Mouse (Mus musculus) C2C12 (cell line): ENCODE data around the gene St8sia1. TPM values are rescaled to one million over a fixed set of nuclear protein-coding genes. Genes with fewer than 3 reads are reported as not detected.

ENCODE experiments used
- H3K27me3 ChIP-seq: one replicate; pipeline ENCODE4 v1.6.1; 2011; ENCODE audit not compliant: control insufficient read depth, insufficient read depth, insufficient read length
- H3K36me3 ChIP-seq: one replicate; pipeline ENCODE4 v1.6.1; 2011; ENCODE audit not compliant: control insufficient read depth, insufficient read depth
- H3K4me3 ChIP-seq: one replicate; pipeline ENCODE4 v1.5.1; 2011; ENCODE audit warnings: mild to moderate bottlenecking, control low read depth; ENCODE audit not compliant: poor library complexity, insufficient read depth, severe bottlenecking
- H3K79me2 ChIP-seq: one replicate; pipeline ENCODE4 v1.6.1; 2011; ENCODE audit not compliant: control insufficient read depth, insufficient read depth
- H3K79me3 ChIP-seq: one replicate; pipeline ENCODE4 v1.6.1; 2011; ENCODE audit warnings: low read depth, control low read depth
- H3ac ChIP-seq: one replicate; pipeline ENCODE3; 2011; ENCODE audit warnings: low read depth; ENCODE audit not compliant: control insufficient read depth, insufficient read length
- CEBPB ChIP-seq: IDR thresholded peaks from one replicate; pipeline ENCODE4 v1.6.1; 2011; ENCODE audit warnings: low read depth, mild to moderate bottlenecking, control low read depth, moderate library complexity
- CTCF ChIP-seq: IDR thresholded peaks from one replicate; pipeline ENCODE4 v1.5.1; 2011; ENCODE audit not compliant: control insufficient read depth, insufficient read depth, insufficient read length
- FOSL1 ChIP-seq: IDR thresholded peaks from one replicate; pipeline ENCODE4 v1.8.0; 2011; ENCODE audit warnings: mild to moderate bottlenecking, low read length; ENCODE audit not compliant: poor library complexity, insufficient read depth, severe bottlenecking
- MAX ChIP-seq: IDR thresholded peaks from one replicate; pipeline ENCODE4 v1.6.1; 2011; ENCODE audit warnings: mild to moderate bottlenecking, control low read depth
- MYOD1 ChIP-seq: IDR thresholded peaks from one replicate; pipeline ENCODE4 v1.6.1; 2011; ENCODE audit warnings: low read depth; ENCODE audit not compliant: control insufficient read depth, insufficient read length
- MYOG ChIP-seq: IDR thresholded peaks from one replicate; pipeline ENCODE4 v1.6.1; 2011; ENCODE audit not compliant: control insufficient read depth, insufficient read length; ENCODE audit errors: extremely low read depth
- USF1 ChIP-seq: IDR thresholded peaks from one replicate; pipeline ENCODE4 v1.6.1; 2011; ENCODE audit warnings: low read depth, mild to moderate bottlenecking, control low read depth, moderate library complexity
- polyA plus RNA-seq: library from polyadenylated mRNA; unstranded; fragments of >200 nt; fragmentation: generic; extraction: Trizol; gene quantifications from one replicate; pipeline ENCODE4 v1.2.1, GENCODE M21; 2012; ENCODE audit warnings: missing spikeins

St8sia1 gene
- polyA plus RNA-seq, 1 experiment, result not detected

- no peak overlapping the region for H3ac ChIP-seq
- H3K4me3 ChIP-seq, result no peak overlapping the region
- no peaks in the 10 kb centered on the region for H3K27me3 ChIP-seq
- no peaks in the 10 kb centered on the region for H3K79me2 ChIP-seq
- H3K79me3 ChIP-seq, result no peaks in the 10 kb centered on the region
- H3K36me3 ChIP-seq, result no peaks in the 10 kb centered on the region
- TF ChIP-seq CEBPB, result no peak
- TF ChIP-seq CTCF, result no peak
- TF ChIP-seq MYOD1, result no peak
- TF ChIP-seq USF1, result no peak
- TF ChIP-seq FOSL1, result no peak
- no peak for TF ChIP-seq MAX
- no peak for TF ChIP-seq MYOG
Measured at GRCm38 (mm10) chr6:142884128-142884527, 80.1 kb downstream of the St8sia1 start.

DNA sequence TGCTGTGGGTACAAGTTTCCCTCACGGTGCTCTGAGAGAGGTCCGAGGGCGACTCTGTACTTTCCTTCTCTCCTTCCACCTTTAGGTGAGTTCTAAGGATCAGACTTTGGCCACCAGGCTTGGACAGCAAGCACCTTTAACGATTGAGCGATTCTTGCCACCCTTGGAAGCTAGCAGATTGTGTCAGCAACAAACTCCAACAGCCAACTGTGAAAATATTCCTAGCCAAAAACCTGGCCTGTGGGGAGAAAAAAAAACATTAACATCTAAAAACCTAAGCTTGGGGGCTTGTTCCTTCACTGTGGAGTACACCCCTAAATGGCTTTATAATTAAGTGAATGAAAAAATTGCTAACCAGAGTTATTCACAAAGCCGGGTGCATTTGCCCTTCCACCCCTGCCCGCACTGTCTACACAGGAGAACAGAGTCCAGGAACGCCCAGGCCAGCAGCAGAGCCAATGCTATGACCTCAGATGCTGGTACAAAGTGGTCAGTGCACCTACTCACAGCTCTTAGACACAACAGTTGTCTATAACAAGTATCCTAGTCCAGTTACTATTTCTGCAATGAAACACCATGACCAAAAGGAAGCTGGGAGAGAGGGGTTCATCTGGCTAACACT, 83.3 kb downstream of the St8sia1 start:
- Histone ChIP-seq H3K36me3 (no peaks in the 10 kb centered on the region), H3K79me2 (no peaks in the 10 kb centered on the region), H3K79me3 (no peaks in the 10 kb centered on the region), H3ac (no peak overlapping the region), H3K4me3 (no peak overlapping the region), H3K27me3 (no peaks in the 10 kb centered on the region)
- TF ChIP-seq MYOG (no peak), MYOD1 (no peak)

DNA sequence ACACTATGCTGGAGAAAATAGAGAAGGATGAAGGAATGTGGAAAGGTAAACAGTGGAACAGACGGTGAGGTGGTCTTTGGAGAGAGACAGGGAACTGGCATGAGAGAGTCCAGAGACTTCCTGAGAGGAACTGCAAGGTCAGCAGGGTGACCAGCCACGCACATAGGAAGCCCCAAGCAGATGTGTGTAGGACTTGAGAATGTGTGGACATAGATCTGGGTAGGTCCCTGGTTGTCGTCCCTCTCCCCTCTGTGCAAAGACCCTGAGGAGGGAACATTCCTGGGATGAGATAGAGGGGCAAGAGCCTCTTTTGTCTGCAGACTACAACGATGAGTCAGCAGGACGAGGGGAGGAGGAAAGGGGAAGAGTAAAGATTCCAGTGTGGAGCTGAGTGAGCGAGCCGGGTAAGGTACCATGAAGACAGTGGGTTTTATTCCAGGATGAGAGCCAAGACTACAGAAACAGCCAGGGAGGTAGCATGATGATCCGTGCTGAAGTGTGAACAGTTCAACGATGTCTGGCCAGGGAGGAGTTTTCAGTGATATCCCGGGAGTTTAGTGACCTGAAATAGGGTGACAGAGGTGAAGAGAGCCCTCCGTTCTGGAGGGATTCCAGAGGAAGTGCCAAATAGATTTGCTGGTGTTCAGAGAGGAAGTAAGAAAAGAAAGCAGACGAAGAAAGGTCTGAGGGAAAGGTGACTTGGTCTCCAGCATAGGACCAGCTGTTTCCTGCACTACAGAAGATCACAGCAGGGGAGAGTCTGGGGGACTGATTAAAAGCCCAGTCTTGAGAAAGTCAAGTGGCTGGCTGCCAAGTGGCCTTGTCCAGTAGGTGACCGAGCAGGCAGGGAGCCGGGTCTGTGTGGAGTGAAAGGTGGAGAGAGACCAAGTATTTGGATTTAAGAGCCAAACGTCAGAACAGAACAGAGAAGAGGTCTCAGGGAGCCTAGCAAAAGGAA, 85.2 kb downstream of the St8sia1 start:
- no peak overlapping the region for H3ac ChIP-seq
- no peaks in the 10 kb centered on the region for H3K36me3 ChIP-seq
- TF ChIP-seq CEBPB, result no peak
- TF ChIP-seq MYOG, result no peak
- no peak for TF ChIP-seq USF1
- TF ChIP-seq MYOD1, result no peak
- no peak for TF ChIP-seq MAX
- no peak for TF ChIP-seq FOSL1
- no peak for TF ChIP-seq CTCF
- no peak overlapping the region for H3K4me3 ChIP-seq
- H3K79me2 ChIP-seq, result no peaks in the 10 kb centered on the region
- H3K27me3 ChIP-seq, result no peaks in the 10 kb centered on the region
- no peaks in the 10 kb centered on the region for H3K79me3 ChIP-seq

- Histone ChIP-seq H3K27me3 (no peaks in the 10 kb centered on the region), H3K79me2 (no peaks in the 10 kb centered on the region), H3K36me3 (no peaks in the 10 kb centered on the region), H3ac (no peak overlapping the region), H3K4me3 (no peak overlapping the region), H3K79me3 (no peaks in the 10 kb centered on the region)
- no peak for TF ChIP-seq MAX
Measured at GRCm38 (mm10) chr6:142877221-142877620, 87.0 kb downstream of the St8sia1 start.

DNA sequence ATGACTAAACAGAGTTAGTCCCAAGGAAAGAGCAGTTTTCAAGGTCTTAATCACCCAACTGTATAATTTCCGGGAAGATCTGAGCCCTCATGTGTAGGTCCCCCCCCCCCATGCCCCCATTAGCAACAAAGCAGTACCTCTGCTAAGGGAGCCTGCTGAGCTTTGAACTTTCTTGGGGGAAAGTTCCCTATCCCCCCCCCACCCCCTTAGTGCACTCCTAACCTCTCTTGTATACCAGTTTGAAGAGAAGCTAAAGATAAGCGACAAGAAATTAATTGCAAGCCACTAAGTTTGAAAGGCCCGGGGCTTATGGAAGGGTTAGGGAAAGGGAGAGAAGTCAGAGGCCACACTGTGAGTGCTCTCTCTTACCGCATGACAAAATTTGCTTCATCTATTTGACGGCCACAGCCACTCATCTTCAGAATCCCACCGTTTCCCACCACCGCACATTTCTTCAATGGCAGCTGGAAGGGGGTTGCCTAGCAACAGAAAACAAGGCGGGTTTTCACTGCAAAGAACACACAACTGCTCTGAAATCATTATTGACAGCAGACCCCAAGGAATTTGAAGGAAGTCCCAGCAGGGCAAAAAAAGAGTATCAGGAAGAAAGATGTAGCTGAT, 87.9 kb downstream of the St8sia1 start:
- Histone ChIP-seq H3ac (no peak overlapping the region), H3K36me3 (no peaks in the 10 kb centered on the region), H3K79me3 (no peaks in the 10 kb centered on the region), H3K27me3 (no peaks in the 10 kb centered on the region), H3K4me3 (no peak overlapping the region), H3K79me2 (no peaks in the 10 kb centered on the region)
- TF ChIP-seq MYOD1 (no peak), USF1 (no peak), CTCF (no peak), CEBPB (no peak), FOSL1 (no peak), MAX (no peak), MYOG (no peak)
